Mouse (Mus musculus) embryonic facial prominence, embryonic 15.5 days (tissue): ENCODE measurements around the gene Trpm3. TPM values are rescaled to one million over a fixed set of nuclear protein-coding genes. Genes with fewer than 3 reads are reported as not detected.

ENCODE experiments used
- ATAC-seq: fragments of 200-750 bp; cut with Nextera tagmentation; 2 replicates; pipeline ENCODE4 v1.8.0; 2017; ENCODE audit warnings: low read depth, moderate TSS enrichment; ENCODE audit not compliant: insufficient number of reproducible peaks, low FRiP score, low TSS enrichment
- H3K27ac ChIP-seq: fragments of 300-500 bp; sonication (generic); replicated peaks from 2 replicates; pipeline ENCODE4 v1.5.1; 2015; ENCODE audit warnings: mild to moderate bottlenecking, inconsistent platforms
- H3K27me3 ChIP-seq: fragments of 300-500 bp; sonication (generic); 2 replicates; pipeline ENCODE4 v1.6.1; 2015; ENCODE audit warnings: inconsistent platforms
- H3K36me3 ChIP-seq: fragments of 300-500 bp; sonication (generic); 2 replicates; pipeline ENCODE4 v1.6.1; 2015; ENCODE audit warnings: mild to moderate bottlenecking, inconsistent platforms
- H3K4me1 ChIP-seq: fragments of 300-500 bp; sonication (generic); 2 replicates; pipeline ENCODE4 v1.6.1; 2015; ENCODE audit warnings: inconsistent platforms
- H3K4me2 ChIP-seq: fragments of 300-500 bp; sonication (generic); replicated peaks from 2 replicates; pipeline ENCODE4 v1.6.1; 2015; ENCODE audit warnings: mild to moderate bottlenecking, inconsistent platforms
- H3K4me3 ChIP-seq: fragments of 300-500 bp; sonication (generic); replicated peaks from 2 replicates; pipeline ENCODE4 v1.5.1; 2015; ENCODE audit warnings: mild to moderate bottlenecking, inconsistent platforms
- H3K9ac ChIP-seq: fragments of 300-500 bp; sonication (generic); 2 replicates; pipeline ENCODE4 v1.6.1; 2015; ENCODE audit warnings: inconsistent platforms
- H3K9me3 ChIP-seq: fragments of 300-500 bp; sonication (generic); replicated peaks from 2 replicates; pipeline ENCODE4 v1.6.1; 2016; ENCODE audit warnings: inconsistent platforms
- WGBS: fragments of 180-500 bp; shearing (Covaris S2); methylation state at CpG from one replicate; pipeline ENCODE4 v1.1.7; 2015; 5-methylcytosine and 5-hydroxymethylcytosine counted together
- polyA plus RNA-seq: library from polyadenylated mRNA; unstranded; fragments of >200 nt; fragmentation: Nextera tagmentation; extraction: Ambion mirVana; gene quantifications from 2 replicates; pipeline ENCODE4 v1.2.1, GENCODE M21; 2015

Trpm3 gene
- 1.5 and 2.6 TPM in 2 replicates for polyA plus RNA-seq

DNA sequence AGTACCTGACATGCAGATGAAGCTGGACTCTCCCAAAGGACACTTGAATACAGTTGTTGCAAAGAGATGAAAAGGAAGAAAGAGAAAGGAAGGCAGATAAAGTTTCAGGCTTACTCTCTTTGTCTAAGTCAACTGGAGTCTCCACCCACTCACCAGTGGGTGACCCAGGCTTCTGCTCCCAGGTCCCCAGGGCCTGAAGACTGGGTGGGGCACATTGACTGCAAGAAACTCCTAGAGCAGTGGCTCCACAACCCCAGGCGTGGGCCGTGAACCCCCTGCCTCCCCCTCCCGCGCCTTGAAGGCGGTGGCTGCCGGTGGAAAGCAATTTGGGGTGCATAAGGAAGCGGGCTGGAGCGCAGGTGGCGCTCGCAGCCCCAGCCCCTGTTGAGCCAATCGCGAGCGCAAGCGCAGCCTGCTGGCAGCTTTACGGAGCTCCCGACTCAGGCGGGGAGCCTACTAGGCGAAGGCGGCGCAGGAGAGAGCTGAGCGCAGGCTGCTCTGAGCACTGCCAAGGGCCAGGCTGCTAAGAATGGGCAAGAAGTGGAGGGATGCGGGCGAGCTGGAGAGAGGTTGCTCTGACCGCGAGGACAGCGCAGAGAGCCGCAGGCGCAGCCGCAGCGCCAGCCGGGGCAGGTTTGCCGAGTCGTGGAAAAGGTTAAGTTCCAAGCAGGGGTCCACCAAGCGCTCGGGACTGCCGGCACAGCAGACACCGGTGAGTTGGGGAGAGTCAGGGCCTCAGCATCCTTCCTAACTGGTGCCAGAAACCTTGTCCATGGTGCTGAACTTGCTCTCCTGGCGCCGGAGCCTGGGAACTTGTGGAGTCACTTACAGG, at the start of gene Trpm3:
Gene Trpm3 (plus strand): TSS at position 457 of the 832 bp plus-strand sequence.
- H3K27me3 ChIP-seq, result peaks cover 15% of the 10 kb centered on the region; the same call in 1 of the 2 replicates
- peak within 1 kb of the TSS; percentile 34 for H3K4me3 ChIP-seq
- WGBS, result under 1% methylated on average over 39 of the region's 39 CpGs
- ATAC-seq, result peak; percentile 77
- peak within 1 kb of the TSS; percentile 56 for H3K4me2 ChIP-seq
- H3K36me3 ChIP-seq, result no peaks in the 10 kb centered on the region
- no peak within 1 kb of the TSS for H3K9ac ChIP-seq
- H3K27ac ChIP-seq, result no peak within 1 kb of the TSS
- H3K9me3 ChIP-seq, result no peaks in the 10 kb centered on the region
- H3K4me1 ChIP-seq, result peaks cover 7% of the 10 kb centered on the region

DNA sequence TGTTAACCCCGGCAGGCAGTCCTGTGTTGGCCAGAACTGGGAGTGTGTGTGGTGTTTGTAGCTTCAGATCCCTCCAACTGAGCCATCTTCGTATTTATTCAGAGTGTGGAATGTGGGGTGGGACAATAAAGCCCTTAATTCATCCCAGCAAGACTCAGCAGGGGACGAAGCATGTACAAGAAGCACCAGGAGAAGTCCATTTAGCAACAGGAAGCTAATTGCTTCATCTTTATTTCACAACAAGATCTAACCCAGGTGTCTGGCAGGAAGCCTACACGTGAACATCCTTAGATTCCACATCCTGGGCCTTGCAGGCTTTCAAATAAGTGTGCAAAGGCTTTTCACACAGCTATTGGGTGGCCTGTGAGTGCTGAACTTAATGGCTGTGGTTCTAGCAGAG, 38.3 kb upstream of the Trpm3 start:
- ATAC-seq, result 0 out of 2 replicates have a peak, but pooled peaks have one; percentile 24
- WGBS, result 22% methylated on average over 4 of the region's 4 CpGs
- no peak overlapping the region for H3K4me2 ChIP-seq
- no peaks in the 10 kb centered on the region for H3K27me3 ChIP-seq
- H3K36me3 ChIP-seq, result no peaks in the 10 kb centered on the region
- H3K4me3 ChIP-seq, result no peak overlapping the region
- no peak overlapping the region for H3K27ac ChIP-seq
- H3K4me1 ChIP-seq, result no peaks in the 10 kb centered on the region
- no peak overlapping the region for H3K9ac ChIP-seq
- no peaks in the 10 kb centered on the region for H3K9me3 ChIP-seq

DNA sequence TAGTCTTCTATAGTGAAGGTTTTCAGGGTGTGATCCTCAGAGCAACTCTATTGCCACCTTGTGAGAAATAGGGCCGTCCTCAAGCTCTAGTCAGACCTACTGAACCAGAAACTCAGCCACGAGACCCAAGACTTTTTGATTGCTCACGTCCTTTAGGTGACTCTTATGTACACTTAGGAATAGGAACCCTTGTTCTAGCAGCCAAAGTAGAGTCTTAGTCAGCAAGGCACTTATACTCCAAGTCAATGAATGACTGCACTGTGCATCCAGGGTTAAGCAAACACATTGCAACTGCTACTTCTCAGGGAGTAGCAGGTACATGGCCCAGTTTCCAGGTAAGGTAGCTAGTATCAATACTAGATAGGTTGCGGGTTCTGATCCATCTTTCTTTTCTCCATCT, 35.0 kb upstream of the Trpm3 start:
- H3K9ac ChIP-seq, result no peak overlapping the region
- no peaks in the 10 kb centered on the region for H3K9me3 ChIP-seq
- no peak overlapping the region for H3K27ac ChIP-seq
- H3K4me1 ChIP-seq, result no peaks in the 10 kb centered on the region
- H3K36me3 ChIP-seq, result no peaks in the 10 kb centered on the region
- 82% methylated on average over 4 of the region's 4 CpGs for WGBS
- ATAC-seq, result no peak
- no peak overlapping the region for H3K4me3 ChIP-seq
- no peaks in the 10 kb centered on the region for H3K27me3 ChIP-seq
- H3K4me2 ChIP-seq, result no peak overlapping the region

DNA sequence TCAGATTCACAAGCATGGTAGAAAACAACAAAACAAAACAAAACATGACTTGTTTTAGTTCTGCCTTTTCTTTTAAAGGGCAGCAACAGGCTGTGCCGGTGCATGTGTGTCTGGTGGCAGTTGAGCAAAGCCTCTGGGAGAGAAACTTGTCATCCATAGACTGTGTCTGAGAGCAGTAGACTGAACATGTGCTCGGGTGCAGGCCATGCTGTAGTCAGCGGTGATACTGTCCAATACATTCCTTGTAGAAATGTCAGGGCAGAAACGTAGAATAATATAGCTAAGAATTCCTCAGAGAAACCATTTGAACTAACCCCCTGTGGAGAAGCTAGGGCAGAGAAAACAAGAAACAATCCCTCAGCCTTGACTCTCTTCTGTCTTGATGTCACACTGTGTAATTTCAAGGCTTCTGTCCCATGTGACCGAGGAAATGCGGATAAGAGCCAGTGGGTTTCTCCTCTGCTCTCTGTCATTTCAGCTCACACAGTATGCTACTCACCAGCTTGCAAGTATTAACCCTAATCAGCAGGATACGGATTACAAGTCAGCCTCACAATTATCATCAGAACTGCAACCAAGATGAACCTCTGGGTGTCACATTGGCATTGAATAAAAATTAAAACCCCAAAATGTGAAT, 33.9 kb upstream of the Trpm3 start:
- no peaks in the 10 kb centered on the region for H3K4me1 ChIP-seq
- ATAC-seq, result no peak
- H3K27me3 ChIP-seq, result no peaks in the 10 kb centered on the region
- H3K27ac ChIP-seq, result no peak overlapping the region
- 42% methylated on average over 7 of the region's 7 CpGs for WGBS
- H3K4me2 ChIP-seq, result no peak overlapping the region
- no peaks in the 10 kb centered on the region for H3K9me3 ChIP-seq
- H3K9ac ChIP-seq, result no peak overlapping the region
- no peaks in the 10 kb centered on the region for H3K36me3 ChIP-seq
- no peak overlapping the region for H3K4me3 ChIP-seq

DNA sequence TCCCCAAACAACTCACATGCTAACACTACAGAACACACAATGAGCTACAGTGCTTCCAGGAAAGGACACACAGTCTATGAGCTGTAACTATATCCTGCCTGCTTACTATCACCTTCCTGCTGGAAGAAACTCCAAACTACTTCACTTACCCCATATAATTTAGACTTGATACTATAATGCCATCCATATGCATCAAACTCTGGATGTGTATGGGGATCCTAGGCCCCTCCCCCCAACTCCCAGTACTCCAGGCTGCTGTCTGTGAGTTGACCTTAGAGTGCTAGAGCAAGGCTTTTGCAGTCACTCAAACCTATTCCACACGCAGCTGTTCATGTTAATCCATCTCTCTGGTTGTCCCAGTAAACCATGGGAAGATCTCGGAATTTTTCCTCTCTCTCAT, 33.2 kb upstream of the Trpm3 start:
- ATAC-seq, result no peak

DNA sequence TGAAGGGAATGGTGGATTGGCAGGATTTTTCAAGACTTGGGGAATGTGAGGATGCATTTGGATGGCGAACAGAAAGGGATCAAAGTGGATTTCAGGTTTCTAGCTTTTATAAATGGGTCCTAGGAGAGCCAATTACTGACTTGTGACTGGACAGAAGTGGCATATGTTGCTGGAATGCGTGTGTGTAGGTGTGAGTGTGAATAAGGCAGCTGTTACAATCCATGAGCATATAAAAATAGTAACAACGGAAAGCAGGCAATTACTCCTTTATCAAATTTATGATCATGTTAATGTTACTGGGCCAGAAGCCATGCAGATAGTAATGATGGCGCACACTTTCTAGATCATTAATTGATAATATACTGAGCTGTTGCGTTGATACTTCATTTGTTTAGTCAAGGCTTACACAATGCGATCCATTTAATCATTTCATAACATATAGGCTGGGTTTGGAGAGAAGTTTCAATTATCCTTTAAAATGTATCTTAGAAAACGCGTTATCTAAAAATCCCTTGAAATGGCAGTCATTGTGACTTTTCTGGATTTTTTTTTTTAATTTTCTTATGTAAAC, 29.9 kb upstream of the Trpm3 start:
- Histone ChIP-seq H3K4me1 (no peaks in the 10 kb centered on the region), H3K36me3 (no peaks in the 10 kb centered on the region), H3K9me3 (no peaks in the 10 kb centered on the region), H3K9ac (no peak overlapping the region), H3K27ac (no peak overlapping the region), H3K27me3 (no peaks in the 10 kb centered on the region), H3K4me2 (no peak overlapping the region), H3K4me3 (no peak overlapping the region)
- no peak for ATAC-seq
- WGBS, result 88% methylated on average over 8 of the region's 8 CpGs

More for the DNA sequence above, 33.2 kb upstream of the Trpm3 start:
- no peaks in the 10 kb centered on the region for H3K36me3 ChIP-seq
- no peaks in the 10 kb centered on the region for H3K27me3 ChIP-seq
- no peaks in the 10 kb centered on the region for H3K4me1 ChIP-seq
- no peak overlapping the region for H3K4me2 ChIP-seq
- WGBS, result 38% methylated on average over 2 of the region's 2 CpGs
- H3K9me3 ChIP-seq, result no peaks in the 10 kb centered on the region
- no peak overlapping the region for H3K9ac ChIP-seq
- H3K4me3 ChIP-seq, result no peak overlapping the region
- no peak overlapping the region for H3K27ac ChIP-seq

DNA sequence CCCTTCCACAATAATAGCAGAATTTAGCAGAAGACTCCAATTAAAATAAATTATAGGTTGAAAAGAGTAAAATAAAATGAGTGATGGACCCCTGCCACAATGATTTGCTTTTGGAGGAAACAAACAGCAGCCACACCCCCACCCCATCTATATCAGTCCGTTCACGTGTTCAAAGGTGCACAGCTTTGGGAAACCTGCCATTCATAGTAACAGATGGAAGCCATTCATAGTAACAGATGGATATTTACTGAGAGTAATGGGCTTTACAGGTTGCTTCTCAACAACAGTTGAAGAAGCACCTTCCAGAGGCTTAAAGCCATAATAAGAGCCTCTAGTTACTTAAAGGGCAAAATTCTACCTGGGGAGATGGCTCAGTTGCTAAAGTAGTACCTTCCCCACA, 17.9 kb upstream of the Trpm3 start:
- Histone ChIP-seq H3K4me2 (no peak overlapping the region), H3K9me3 (no peaks in the 10 kb centered on the region), H3K36me3 (no peaks in the 10 kb centered on the region), H3K4me3 (no peak overlapping the region), H3K27ac (no peak overlapping the region), H3K4me1 (no peaks in the 10 kb centered on the region), H3K9ac (no peak overlapping the region), H3K27me3 (no peaks in the 10 kb centered on the region)
- WGBS, result 85% methylated on average over 2 of the region's 2 CpGs
- ATAC-seq, result no peak

DNA sequence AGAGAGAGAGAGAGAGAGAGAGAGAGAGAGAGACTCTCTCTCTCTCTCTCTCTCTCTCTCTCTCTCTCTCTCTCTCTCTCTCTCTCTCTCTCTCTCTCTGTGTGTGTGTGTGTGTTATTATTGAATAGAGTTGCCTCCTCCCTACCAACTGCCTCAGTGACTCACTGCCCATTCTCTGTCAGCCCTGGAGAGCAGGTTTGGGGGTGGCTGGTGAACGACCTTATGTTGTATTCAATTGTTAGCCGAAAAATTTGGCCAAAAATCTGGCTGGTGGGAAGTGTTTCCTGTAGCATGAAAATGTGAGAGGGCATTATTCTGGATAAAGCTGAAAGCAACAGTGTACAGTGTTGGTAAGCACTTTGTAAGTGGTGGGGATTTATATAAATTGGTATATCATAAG, 17.2 kb upstream of the Trpm3 start:
- 84% methylated on average over 2 of the region's 2 CpGs for WGBS
- no peak overlapping the region for H3K9ac ChIP-seq
- no peak overlapping the region for H3K4me3 ChIP-seq
- no peak overlapping the region for H3K27ac ChIP-seq
- ATAC-seq, result no peak
- H3K36me3 ChIP-seq, result no peaks in the 10 kb centered on the region
- H3K4me2 ChIP-seq, result no peak overlapping the region
- no peaks in the 10 kb centered on the region for H3K27me3 ChIP-seq
- no peaks in the 10 kb centered on the region for H3K4me1 ChIP-seq
- no peaks in the 10 kb centered on the region for H3K9me3 ChIP-seq

DNA sequence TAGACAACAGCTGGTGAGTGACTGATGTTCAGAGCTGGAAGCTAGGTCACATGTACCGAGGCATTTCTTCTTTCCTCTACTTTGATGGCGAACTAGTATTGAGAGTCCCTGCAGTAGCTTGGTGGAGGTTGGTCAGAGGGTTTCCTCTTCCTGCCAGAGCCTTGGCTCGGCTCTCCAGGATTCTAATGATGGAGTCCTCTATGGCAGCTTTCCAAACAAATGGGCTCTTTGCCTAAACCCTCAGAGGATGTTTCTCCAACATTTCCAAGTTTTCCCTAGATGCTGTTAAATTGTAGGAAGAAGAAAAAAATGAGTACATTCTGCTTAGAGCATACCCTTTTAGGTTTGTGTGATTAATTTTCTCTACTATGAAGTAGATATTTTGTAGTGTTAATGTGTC, 6.2 kb upstream of the Trpm3 start:
- Histone ChIP-seq H3K4me2 (no peak overlapping the region), H3K36me3 (no peaks in the 10 kb centered on the region), H3K4me3 (no peak overlapping the region), H3K4me1 (no peaks in the 10 kb centered on the region), H3K9ac (no peak overlapping the region), H3K27me3 (no peaks in the 10 kb centered on the region), H3K27ac (no peak overlapping the region), H3K9me3 (no peaks in the 10 kb centered on the region)
- ATAC-seq, result no peak
- 65% methylated on average over 3 of the region's 3 CpGs for WGBS

DNA sequence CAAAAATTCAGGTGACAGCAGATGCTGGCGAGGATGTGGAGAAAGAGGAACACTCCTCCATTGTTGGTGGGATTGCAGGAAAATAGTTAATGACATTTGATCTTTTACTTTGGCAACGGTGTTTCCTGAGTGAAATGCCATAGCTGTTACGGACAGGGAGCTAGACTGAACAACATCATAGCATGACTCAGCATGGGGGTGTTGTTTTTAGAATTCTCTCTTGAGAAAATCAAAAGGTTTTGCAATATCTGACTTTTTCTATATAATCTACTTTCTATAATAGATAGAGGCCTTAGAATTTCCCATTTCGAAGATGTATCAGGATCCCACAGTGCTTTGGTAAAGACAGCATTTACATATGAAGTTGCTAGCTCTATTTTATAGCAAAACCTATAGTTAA, 39.7 kb downstream of the Trpm3 start:
- H3K4me2 ChIP-seq, result no peak overlapping the region
- no peaks in the 10 kb centered on the region for H3K4me1 ChIP-seq
- WGBS, result 69% methylated on average over 4 of the region's 4 CpGs
- H3K27me3 ChIP-seq, result no peaks in the 10 kb centered on the region
- no peak overlapping the region for H3K27ac ChIP-seq
- no peak overlapping the region for H3K4me3 ChIP-seq
- H3K9me3 ChIP-seq, result no peaks in the 10 kb centered on the region
- H3K9ac ChIP-seq, result no peak overlapping the region
- ATAC-seq, result no peak
- no peaks in the 10 kb centered on the region for H3K36me3 ChIP-seq

DNA sequence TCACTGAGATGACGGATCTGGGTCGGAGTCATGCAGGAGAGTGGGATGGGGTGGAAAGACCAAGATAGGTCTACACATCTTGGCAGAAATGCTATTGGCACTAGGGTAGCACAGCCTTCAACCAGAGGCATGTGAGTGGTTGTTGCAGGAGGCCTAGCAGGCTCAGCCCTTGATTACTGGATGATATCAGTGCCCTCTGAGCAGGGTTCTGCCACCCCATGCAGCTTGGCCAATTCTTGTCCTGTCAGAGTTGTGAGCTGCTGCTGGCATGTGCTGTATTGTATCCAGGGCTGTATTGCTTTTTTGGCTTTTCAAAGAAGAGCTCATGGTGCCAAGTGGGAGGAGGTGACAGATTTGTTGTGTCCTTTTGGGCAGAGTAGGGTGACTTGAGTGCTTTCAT, 40.2 kb downstream of the Trpm3 start:
- Histone ChIP-seq H3K9ac (no peak overlapping the region), H3K4me1 (no peaks in the 10 kb centered on the region), H3K27me3 (no peaks in the 10 kb centered on the region), H3K4me3 (no peak overlapping the region), H3K27ac (no peak overlapping the region), H3K4me2 (no peak overlapping the region), H3K9me3 (no peaks in the 10 kb centered on the region), H3K36me3 (no peaks in the 10 kb centered on the region)
- no peak for ATAC-seq
- WGBS, result 88% methylated on average over 2 of the region's 2 CpGs
